Mouse (Mus musculus): ENCODE data around the gene Gm13769. TPM values are rescaled to one million over a fixed set of nuclear protein-coding genes. Genes with fewer than 3 reads are reported as not detected.
"Not testable (repeated sequence)": the region's sequence is repeated elsewhere in the genome, so short reads cannot be mapped to it uniquely, and the experiment has no call there.

Gm13769 gene
- polyA plus RNA-seq (2015; fragmentation: Nextera tagmentation; extraction: Ambion mirVana): not detected in 2 replicates

DNA sequence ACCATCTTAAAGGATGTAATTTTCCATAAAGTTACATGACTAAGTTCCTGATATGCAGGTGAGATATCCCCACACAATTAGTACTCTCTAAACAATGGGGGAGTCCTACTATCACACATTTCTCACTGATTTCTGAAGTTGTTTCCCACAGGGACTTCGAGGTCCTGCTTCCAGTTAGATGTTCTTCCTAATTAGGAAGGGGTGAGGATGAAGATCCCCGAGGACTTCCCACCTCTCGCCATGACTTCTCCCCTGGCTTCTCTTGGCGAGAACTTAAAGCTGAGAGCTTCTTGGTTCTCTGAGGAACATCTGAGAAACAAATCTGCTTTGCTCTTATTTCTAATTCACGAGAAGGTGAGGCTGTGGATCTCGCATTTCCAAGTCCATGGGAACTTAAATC lies at the start of gene Gm13769:
Gm13769 (plus strand) TSS at position 301 of the 400 bp plus-strand sequence.
- H3K4me2 ChIP-seq (replicated peaks; ENCODE audit: low read depth); ATAC-seq (ENCODE audit: low FRiP score, low TSS enrichment); H3K36me3 ChIP-seq (ENCODE audit: control insufficient read depth, insufficient read depth, low read length); H3K4me3 ChIP-seq (ENCODE audit: low read depth, low read length); H3K4me1 ChIP-seq (replicated peaks; ENCODE audit: control insufficient read depth, insufficient read depth); H3K9me3 ChIP-seq (ENCODE audit: control insufficient read depth, low read length); H3K9ac ChIP-seq (ENCODE audit: low read length); DNase-seq (ENCODE audit: low spot score); H3K27ac ChIP-seq (replicated peaks); H3K27me3 ChIP-seq (ENCODE audit: control insufficient read depth, insufficient read depth, low read length): not testable (repeated sequence)
- WGBS: no CpG with 5 or more reads among the region's 6 CpGs

- WGBS: 93% methylated on average over 6 of the region's 6 CpGs
- Histone ChIP-seq H3K4me1 (replicated peaks; ENCODE audit: control insufficient read depth, insufficient read depth) (no peaks in the 10 kb centered on the region), H3K27ac (replicated peaks) (no peak within 1 kb of the TSS), H3K27me3 (ENCODE audit: control insufficient read depth, insufficient read depth, low read length) (no peaks in the 10 kb centered on the region), H3K9ac (ENCODE audit: low read length) (no peak within 1 kb of the TSS), H3K4me2 (replicated peaks; ENCODE audit: low read depth) (no peak within 1 kb of the TSS), H3K4me3 (ENCODE audit: low read depth, low read length) (no peak within 1 kb of the TSS), H3K9me3 (ENCODE audit: control insufficient read depth, low read length) (no peaks in the 10 kb centered on the region), H3K36me3 (ENCODE audit: control insufficient read depth, insufficient read depth, low read length) (no peaks in the 10 kb centered on the region)
- DNase-seq (ENCODE audit: low spot score): no peak
- ATAC-seq (ENCODE audit: low FRiP score, low TSS enrichment): no peak
- no peak for TF ChIP-seq EP300 (optimal IDR thresholded peaks at IDR 0.05)
- TF ChIP-seq CTCF (IDR thresholded peaks at IDR 0.05; ENCODE audit: low read depth): no peak
These were observed 29.3 kb upstream of the Gm13769 start, which contains the start of gene Olfr1272 for GRCm38 (mm10) chr2:90292741-90293140. TSS of gene Olfr1272 (minus strand) at chr2:90292841.

DNA sequence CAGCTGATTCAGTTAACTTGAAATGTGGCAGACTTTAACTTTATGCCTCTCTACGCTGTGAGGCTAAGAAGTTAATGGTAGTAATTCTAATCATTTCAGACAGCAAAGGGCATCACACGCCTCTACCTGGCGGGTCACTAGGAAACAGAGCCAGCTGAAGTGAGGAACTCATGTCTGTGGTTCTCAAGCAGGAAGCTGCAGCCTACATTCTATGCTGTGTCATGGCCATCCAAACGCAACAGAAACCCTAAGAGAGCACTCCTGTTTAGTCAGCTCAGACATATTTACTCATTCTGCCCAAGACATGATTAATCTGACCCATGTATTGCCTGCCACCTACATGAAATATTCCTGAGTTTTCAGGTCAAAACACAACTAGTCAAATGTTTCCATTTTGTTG lies 24.7 kb downstream of the Gm13769 start:
- H3K9me3 ChIP-seq (ENCODE audit: control insufficient read depth, low read length); H3K4me3 ChIP-seq (ENCODE audit: low read depth, low read length); DNase-seq (ENCODE audit: low spot score); H3K27me3 ChIP-seq (ENCODE audit: control insufficient read depth, insufficient read depth, low read length); H3K36me3 ChIP-seq (ENCODE audit: control insufficient read depth, insufficient read depth, low read length); ATAC-seq (ENCODE audit: low FRiP score, low TSS enrichment); H3K4me2 ChIP-seq (replicated peaks; ENCODE audit: low read depth); H3K9ac ChIP-seq (ENCODE audit: low read length); H3K4me1 ChIP-seq (replicated peaks; ENCODE audit: control insufficient read depth, insufficient read depth); H3K27ac ChIP-seq (replicated peaks): not testable (repeated sequence)
- no CpG with 5 or more reads among the region's 4 CpGs for WGBS

DNA sequence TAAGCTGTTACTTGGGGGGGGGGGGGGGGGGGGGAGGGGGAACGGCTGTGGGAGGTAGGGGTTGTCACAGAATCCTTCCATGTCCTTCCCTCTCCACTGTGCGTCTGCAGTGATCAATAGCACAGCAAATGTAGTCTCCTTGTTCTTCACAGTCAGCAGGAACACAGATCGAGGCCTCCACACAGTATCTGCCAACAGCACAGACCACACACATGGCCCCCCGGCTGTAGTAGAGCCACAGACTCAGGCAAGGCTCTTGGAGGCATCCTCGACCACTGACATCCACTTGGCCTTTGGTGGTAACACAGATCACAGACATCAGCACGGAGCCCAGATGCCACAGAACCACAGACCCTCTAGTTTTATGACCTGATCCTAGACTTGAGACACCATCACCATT lies 29.0 kb downstream of the Gm13769 start:
- ATAC-seq (ENCODE audit: low FRiP score, low TSS enrichment); H3K4me2 ChIP-seq (replicated peaks; ENCODE audit: low read depth); H3K27ac ChIP-seq (replicated peaks); H3K36me3 ChIP-seq (ENCODE audit: control insufficient read depth, insufficient read depth, low read length); H3K27me3 ChIP-seq (ENCODE audit: control insufficient read depth, insufficient read depth, low read length); H3K4me3 ChIP-seq (ENCODE audit: low read depth, low read length); H3K4me1 ChIP-seq (replicated peaks; ENCODE audit: control insufficient read depth, insufficient read depth); H3K9ac ChIP-seq (ENCODE audit: low read length); H3K9me3 ChIP-seq (ENCODE audit: control insufficient read depth, low read length); DNase-seq (ENCODE audit: low spot score): not testable (repeated sequence)
- no CpG with 5 or more reads among the region's 6 CpGs for WGBS

- H3K4me3 ChIP-seq (ENCODE audit: low read depth, low read length); H3K27me3 ChIP-seq (ENCODE audit: control insufficient read depth, insufficient read depth, low read length); H3K36me3 ChIP-seq (ENCODE audit: control insufficient read depth, insufficient read depth, low read length); H3K9me3 ChIP-seq (ENCODE audit: control insufficient read depth, low read length); H3K4me1 ChIP-seq (replicated peaks; ENCODE audit: control insufficient read depth, insufficient read depth); DNase-seq (ENCODE audit: low spot score); H3K4me2 ChIP-seq (replicated peaks; ENCODE audit: low read depth); ATAC-seq (ENCODE audit: low FRiP score, low TSS enrichment); H3K9ac ChIP-seq (ENCODE audit: low read length); H3K27ac ChIP-seq (replicated peaks): not testable (repeated sequence)
- no CpG with 5 or more reads among the region's 3 CpGs for WGBS
These were observed 29.5 kb downstream of the Gm13769 start for GRCm38 (mm10) chr2:90351540-90351939.

DNA sequence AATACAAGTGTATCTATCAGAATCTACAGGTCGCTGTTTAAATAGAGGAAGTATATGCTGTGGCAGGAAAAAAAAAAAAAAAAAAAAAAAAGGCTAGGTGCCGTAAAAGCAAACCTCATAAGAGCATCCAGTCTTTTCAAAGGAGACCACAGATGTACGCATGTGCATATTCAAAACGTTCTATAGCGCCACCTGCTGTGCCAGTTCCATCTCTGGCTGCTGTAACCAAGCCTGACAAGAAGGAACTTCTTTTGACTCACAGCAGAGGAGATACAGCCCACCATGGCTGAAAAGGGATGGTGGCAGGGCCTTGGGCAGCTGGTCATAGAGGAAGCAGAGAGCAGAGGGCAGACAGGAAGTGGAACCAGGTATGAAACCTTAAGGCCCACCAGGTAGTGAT lies 37.2 kb downstream of the Gm13769 start:
- H3K9me3 ChIP-seq (ENCODE audit: control insufficient read depth, low read length); H3K36me3 ChIP-seq (ENCODE audit: control insufficient read depth, insufficient read depth, low read length); H3K9ac ChIP-seq (ENCODE audit: low read length); DNase-seq (ENCODE audit: low spot score); H3K4me3 ChIP-seq (ENCODE audit: low read depth, low read length); H3K4me1 ChIP-seq (replicated peaks; ENCODE audit: control insufficient read depth, insufficient read depth); ATAC-seq (ENCODE audit: low FRiP score, low TSS enrichment); H3K27me3 ChIP-seq (ENCODE audit: control insufficient read depth, insufficient read depth, low read length); H3K27ac ChIP-seq (replicated peaks); H3K4me2 ChIP-seq (replicated peaks; ENCODE audit: low read depth): not testable (repeated sequence)
- WGBS: no CpG with 5 or more reads among the region's 5 CpGs

GRCm38 (mm10) chr2:90360199-90360598 lies 38.2 kb downstream of the Gm13769 start:
- not testable (repeated sequence) for DNase-seq (ENCODE audit: low spot score); H3K36me3 ChIP-seq (ENCODE audit: control insufficient read depth, insufficient read depth, low read length); H3K4me2 ChIP-seq (replicated peaks; ENCODE audit: low read depth); H3K9ac ChIP-seq (ENCODE audit: low read length); H3K27ac ChIP-seq (replicated peaks); H3K9me3 ChIP-seq (ENCODE audit: control insufficient read depth, low read length); ATAC-seq (ENCODE audit: low FRiP score, low TSS enrichment); H3K4me1 ChIP-seq (replicated peaks; ENCODE audit: control insufficient read depth, insufficient read depth); H3K27me3 ChIP-seq (ENCODE audit: control insufficient read depth, insufficient read depth, low read length); H3K4me3 ChIP-seq (ENCODE audit: low read depth, low read length)
- WGBS: no CpG with 5 or more reads among the region's 4 CpGs

Other genes with a start within 250 kb of the Gm13769 start
- gene Olfr1269, start 200.8 kb upstream of the Gm13769 start, polyA plus RNA-seq (2015; fragmentation: Nextera tagmentation; extraction: Ambion mirVana): not detected in 2 replicates
- not detected in 2 replicates for gene Olfr32, start 179.9 kb upstream of the Gm13769 start, polyA plus RNA-seq (2015; fragmentation: Nextera tagmentation; extraction: Ambion mirVana)
- not detected in 2 replicates for gene Olfr1270, start 169.1 kb upstream of the Gm13769 start, polyA plus RNA-seq (2015; fragmentation: Nextera tagmentation; extraction: Ambion mirVana)
- gene Olfr1506, start 97.7 kb upstream of the Gm13769 start, polyA plus RNA-seq (2015; fragmentation: Nextera tagmentation; extraction: Ambion mirVana): not detected in 2 replicates
- gene Olfr142, start 64.6 kb upstream of the Gm13769 start, polyA plus RNA-seq (2015; fragmentation: Nextera tagmentation; extraction: Ambion mirVana): not detected in 2 replicates
- 0.04 TPM in 1 of 2 replicates, not detected in the other for gene Olfr1271, start 51.2 kb upstream of the Gm13769 start, polyA plus RNA-seq (2015; fragmentation: Nextera tagmentation; extraction: Ambion mirVana)
- not detected in 2 replicates for gene Olfr1272, start 29.4 kb upstream of the Gm13769 start, polyA plus RNA-seq (2015; fragmentation: Nextera tagmentation; extraction: Ambion mirVana)
- not detected in 2 replicates for gene Olfr1274-ps, start 76.5 kb downstream of the Gm13769 start, polyA plus RNA-seq (2015; fragmentation: Nextera tagmentation; extraction: Ambion mirVana)

All from stomach, postnatal 0 days (tissue).